12 mouse cellular contexts compared by ENCODE assay signal in genomic region chr5:64577424-64577823, GRCm38 (mm10).
DNase-seq lines count a peak whose midpoint lies in the region; ATAC-seq and TF ChIP-seq lines count a peak whose summit lies in the region.
"Had no signal": no experiment of that assay in that cellular context is flagged by ENCODE, and none has a peak within 500 bp of the region (broad histone marks: within the 10 kb centered on the region; RNA-seq: fewer than 3 reads in every experiment).

No protein-coding gene starts in this region.

- DNase-seq in heart, embryonic 10.5 days (ENCODE audit: low spot score) = no peak
- no peak for DNase-seq in heart, postnatal 14 days
- peak; percentile 19 for DNase-seq in lung, embryonic 14.5 days
- DNase-seq in lung, postnatal 10 days = no peak
- peak; percentile 16 for DNase-seq in retina, postnatal 7 days (ENCODE audit: low read depth, low spot score)
- no peak for DNase-seq in cerebellum, adult 8-10 months
- no peak for DNase-seq in forebrain, embryonic 14.5 days (ENCODE audit: low spot score)
- DNase-seq: cerebellum, adult 9-11 months; lung, postnatal 36 days; thymus, adult 2 months had no signal

- H3K27ac ChIP-seq in heart, embryonic 10.5 days = 0 out of 2 replicates have a peak overlapping the region, but pooled peaks have one; percentile 3
- H3K27ac ChIP-seq in lung, embryonic 14.5 days (ENCODE audit: low read depth) = peak overlapping the region; percentile 90
- H3K27ac ChIP-seq in forebrain, embryonic 14.5 days (ENCODE audit: low read depth, low read length) = no peak overlapping the region

- 16% methylated on average over 7 of the region's 7 CpGs for WGBS in heart, embryonic 10.5 days
- 40% methylated on average over 7 of the region's 7 CpGs for WGBS in lung, embryonic 14.5 days
- whole genome bisulfite sequencing in forebrain, embryonic 14.5 days = 73% methylated on average over 7 of the region's 7 CpGs

- no peak for ATAC-seq in lung, embryonic 14.5 days (ENCODE audit: insufficient read depth)
- peak; percentile 46 for ATAC-seq in common myeloid progenitor, adult 5-6 weeks (replicated peaks; ENCODE audit: low read depth, poor library complexity, severe bottlenecking)
- ATAC-seq in forebrain, embryonic 14.5 days = no peak

- no peaks in the 10 kb centered on the region for H3K36me3 ChIP-seq in heart, embryonic 10.5 days
- H3K36me3 ChIP-seq in lung, embryonic 14.5 days (ENCODE audit: insufficient read depth) = no peaks in the 10 kb centered on the region
- no peaks in the 10 kb centered on the region for H3K36me3 ChIP-seq in forebrain, embryonic 14.5 days (ENCODE audit: control insufficient read depth, insufficient read depth, low read length)
- H3K36me3 ChIP-seq: embryonic facial prominence, embryonic 15.5 days had no signal

- peaks cover 45% of the 10 kb centered on the region for H3K4me1 ChIP-seq in heart, embryonic 10.5 days
- peaks cover 29% of the 10 kb centered on the region for H3K4me1 ChIP-seq in lung, embryonic 14.5 days (ENCODE audit: insufficient read depth)
- H3K4me1 ChIP-seq in forebrain, embryonic 14.5 days (ENCODE audit: control insufficient read depth, insufficient read depth, low read length) = peaks cover 7% of the 10 kb centered on the region

- H3K27me3 ChIP-seq in heart, embryonic 10.5 days (ENCODE audit: insufficient read depth, poor library complexity, severe bottlenecking) = no peaks in the 10 kb centered on the region
- no peaks in the 10 kb centered on the region for H3K27me3 ChIP-seq in lung, embryonic 14.5 days (ENCODE audit: insufficient read depth, low read length)
- H3K27me3 ChIP-seq in forebrain, embryonic 14.5 days (replicated peaks; ENCODE audit: control insufficient read depth, insufficient read depth, low read length) = no peaks in the 10 kb centered on the region
- H3K27me3 ChIP-seq: embryonic facial prominence, embryonic 15.5 days had no signal

- H3K4me3 ChIP-seq in heart, embryonic 10.5 days = no peak overlapping the region
- no peak overlapping the region for H3K4me3 ChIP-seq in lung, embryonic 14.5 days (ENCODE audit: low read depth, low read length)
- H3K4me3 ChIP-seq in forebrain, embryonic 14.5 days (ENCODE audit: low read depth, low read length) = no peak overlapping the region
- H3K4me3 ChIP-seq: embryonic facial prominence, embryonic 15.5 days had no signal

- intact Hi-C loops in heart, postnatal 14 days (cut with DNase I) = loop anchor here (5.0 kb wide), 2 partner anchors 70 to 290 kb away; no protein-coding TSS in a partner anchor

- H3K9me3 ChIP-seq in heart, embryonic 10.5 days = no peaks in the 10 kb centered on the region
- no peaks in the 10 kb centered on the region for H3K9me3 ChIP-seq in lung, embryonic 14.5 days (ENCODE audit: low read depth, low read length)
- H3K9me3 ChIP-seq in forebrain, embryonic 14.5 days (replicated peaks; ENCODE audit: control insufficient read depth, low read length) = no peaks in the 10 kb centered on the region
- H3K9me3 ChIP-seq: embryonic facial prominence, embryonic 15.5 days had no signal

- TF ChIP-seq CTCF in lung, embryonic 14.5 days (IDR thresholded peaks at IDR 0.05; ENCODE audit: low read depth) = no peak

- H3K4me2 ChIP-seq in lung, embryonic 14.5 days = 0 out of 2 replicates have a peak overlapping the region, but pooled peaks have one; percentile 13
- H3K4me2 ChIP-seq in forebrain, embryonic 14.5 days (ENCODE audit: low read length) = no peak overlapping the region
- H3K4me2 ChIP-seq: embryonic facial prominence, embryonic 15.5 days had no signal

- no peak overlapping the region for H3K9ac ChIP-seq in lung, embryonic 14.5 days
- H3K9ac ChIP-seq in forebrain, embryonic 14.5 days (ENCODE audit: low read length) = no peak overlapping the region
- H3K9ac ChIP-seq: embryonic facial prominence, embryonic 15.5 days had no signal

Comparison
In these comparisons a context has a peak if more than half of its experiments do, and no peak if none do; other contexts are left out.
1. DNase-seq: peak in lung, embryonic 14.5 days (single experiment) and retina, postnatal 7 days (single experiment); none in heart, embryonic 10.5 days (single experiment), heart, postnatal 14 days (0 of 2), lung, postnatal 10 days (single experiment), cerebellum, adult 8-10 months (single experiment) and forebrain, embryonic 14.5 days (single experiment).